Mouse (Mus musculus): ENCODE data around the gene Abcc2. TPM values are rescaled to one million over a fixed set of nuclear protein-coding genes. Genes with fewer than 3 reads are reported as not detected.

Gene Abcc2
- total RNA-seq, 2 experiments from 2014 or later: not detected

DNA sequence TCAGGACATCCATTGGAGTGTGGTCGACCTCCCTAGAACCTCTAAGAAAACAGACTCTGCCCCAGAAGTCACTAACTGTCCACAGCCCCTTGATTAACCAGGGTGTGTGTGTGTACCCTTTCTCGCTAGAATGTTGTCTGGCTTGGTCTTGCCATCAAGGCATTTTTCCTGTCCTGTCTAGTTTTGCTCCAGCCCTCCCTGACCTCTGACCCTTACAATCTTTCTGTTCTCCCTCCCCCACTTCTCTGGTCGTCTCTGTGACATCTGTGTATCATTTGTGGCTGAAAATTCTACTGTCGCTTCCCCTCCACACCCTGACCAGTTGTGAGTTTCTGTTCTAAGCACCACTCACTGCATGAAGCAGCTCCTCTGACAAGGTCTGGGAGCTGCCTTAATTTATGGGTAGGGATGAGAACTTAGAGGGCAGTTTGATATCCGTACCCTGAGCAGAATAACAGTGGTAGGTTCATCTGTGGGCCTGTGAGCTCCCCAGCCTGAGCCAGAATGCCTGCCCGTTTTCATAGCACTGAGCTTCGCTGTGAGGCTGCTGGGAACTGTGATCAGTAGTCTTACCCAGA lies 63.4 kb downstream of the Abcc2 start:
- intact Hi-C loops (cut with DNase I): no loop called here
- DNase-seq (ENCODE audit: low spot score): no peak

- intact Hi-C loops (cut with DNase I): no loop called here
- DNase-seq (ENCODE audit: low spot score): no peak
Measured at GRCm38 (mm10) chr19:43847056-43847455, 65.1 kb downstream of the Abcc2 start.

DNA sequence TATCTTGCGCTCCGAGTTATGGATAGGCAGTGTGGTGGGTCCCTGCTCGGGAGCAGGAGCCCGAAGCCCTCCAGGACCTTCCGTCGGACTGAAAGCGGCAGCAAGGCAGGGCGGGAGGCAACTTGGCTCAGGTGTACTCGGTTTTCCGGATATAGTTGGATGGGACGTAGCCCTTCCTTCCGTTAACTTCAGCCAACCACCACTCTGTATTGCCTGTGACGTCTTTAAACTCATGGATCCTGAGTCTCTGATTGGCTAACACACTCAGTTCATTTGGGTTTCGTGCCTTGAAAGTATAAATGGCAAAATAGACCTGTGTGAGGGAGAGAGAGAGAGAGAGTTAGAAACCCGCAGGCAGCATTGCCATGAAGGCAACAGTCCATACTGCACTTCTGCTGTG lies 66.0 kb downstream of the Abcc2 start:
- no peak for DNase-seq (ENCODE audit: low spot score)
- intact Hi-C loops (cut with DNase I): no loop called here

DNA sequence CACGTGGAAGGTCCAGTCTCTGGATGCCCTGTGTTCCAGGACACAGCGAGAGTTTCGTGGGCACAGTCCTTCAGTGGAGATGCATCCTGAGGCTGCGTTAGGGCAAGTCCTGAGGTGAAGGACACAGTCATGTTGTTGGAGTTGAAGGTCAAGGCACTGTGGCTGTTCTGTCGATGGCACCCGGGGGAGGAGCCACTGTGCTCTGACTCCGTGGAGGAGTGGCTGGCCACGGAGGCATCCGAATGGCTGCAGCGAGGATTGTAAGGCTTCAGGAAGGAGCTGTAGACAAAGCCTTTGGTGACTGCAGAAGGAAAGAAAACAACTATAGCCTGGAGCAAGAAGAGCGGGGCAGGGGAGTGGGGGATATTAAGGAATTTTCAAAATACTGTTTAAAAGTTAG lies 68.0 kb downstream of the Abcc2 start:
- no peak for DNase-seq (ENCODE audit: low spot score)
- intact Hi-C loops (cut with DNase I): loop anchor here (5.0 kb wide), 3 partner anchors 57 to 107 kb away; partner anchors contain the start of gene Dnmbp

DNA sequence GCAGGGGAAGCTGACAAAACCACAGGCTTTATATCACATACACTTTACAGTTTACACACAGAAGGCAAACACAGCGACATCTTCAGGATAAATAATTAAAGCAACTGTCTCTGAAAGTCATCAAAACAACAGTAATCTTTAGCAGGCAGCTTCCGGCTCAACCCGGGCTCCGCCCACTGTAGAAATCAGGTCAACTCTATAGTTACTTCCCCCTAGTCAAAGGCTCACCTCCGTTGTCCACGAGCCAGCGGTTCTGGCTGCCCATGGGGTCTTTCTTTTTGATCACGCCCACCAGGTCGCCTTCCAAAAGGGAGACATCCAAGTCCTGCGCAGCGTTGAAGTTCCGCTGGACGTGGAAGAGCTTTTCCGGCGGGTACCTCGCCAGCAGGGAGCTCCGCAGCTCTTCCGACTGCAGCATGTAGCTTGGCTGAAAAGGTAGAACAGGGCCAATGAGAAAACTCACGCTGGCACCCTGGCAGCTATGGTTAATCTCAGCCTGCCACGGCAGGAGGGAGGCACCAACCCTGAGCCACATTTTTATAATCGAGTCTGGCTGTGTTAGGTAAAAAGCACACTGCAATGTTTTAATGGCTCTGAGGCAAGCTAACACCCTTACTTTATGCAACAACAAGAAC lies 70.1 kb downstream of the Abcc2 start:
- intact Hi-C loops (cut with DNase I): loop anchor here (5.0 kb wide), 3 partner anchors 55 to 105 kb away; partner anchors contain the start of gene Dnmbp
- no peak for DNase-seq (ENCODE audit: low spot score)

DNA sequence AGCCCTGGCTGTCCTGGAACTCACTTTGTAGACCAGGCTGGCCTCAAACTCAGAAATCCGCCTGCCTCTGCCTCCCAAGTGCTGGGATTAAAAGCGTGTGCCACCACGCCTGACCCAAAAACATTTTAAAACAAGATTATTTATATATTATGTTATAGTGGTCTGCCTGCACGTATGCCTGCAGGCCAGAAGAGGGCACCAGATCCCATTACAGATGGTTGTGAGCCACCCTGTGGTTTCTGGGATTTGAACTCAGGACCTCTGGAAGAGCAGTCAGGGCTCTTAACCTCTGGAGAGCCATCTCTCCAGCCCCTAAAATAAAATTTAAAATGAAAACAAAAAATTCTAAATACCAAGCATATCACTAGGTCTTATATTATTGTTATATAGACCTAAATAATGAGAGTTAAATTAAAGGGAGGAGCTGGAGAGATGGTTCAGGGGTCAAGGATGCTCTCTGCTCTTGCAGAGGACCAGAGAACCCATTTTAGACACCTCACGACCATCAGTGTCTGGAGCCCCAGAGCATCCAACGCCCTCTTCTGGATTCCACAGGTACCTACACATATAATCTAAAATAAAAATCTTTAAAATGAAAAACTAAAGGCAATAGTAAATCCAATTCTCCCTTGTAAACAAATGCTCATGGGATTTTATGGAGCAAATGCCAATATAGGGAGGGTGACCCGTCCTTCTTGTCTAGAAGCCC lies 71.0 kb downstream of the Abcc2 start:
- intact Hi-C loops (cut with DNase I): loop anchor here (5.0 kb wide), 3 partner anchors 54 to 104 kb away; partner anchors contain the start of gene Dnmbp
- DNase-seq (ENCODE audit: low spot score): no peak

- no peak for DNase-seq (ENCODE audit: low spot score)
- intact Hi-C loops (cut with DNase I): no loop called here
Measured at GRCm38 (mm10) chr19:43857347-43857746, 75.4 kb downstream of the Abcc2 start.

DNA sequence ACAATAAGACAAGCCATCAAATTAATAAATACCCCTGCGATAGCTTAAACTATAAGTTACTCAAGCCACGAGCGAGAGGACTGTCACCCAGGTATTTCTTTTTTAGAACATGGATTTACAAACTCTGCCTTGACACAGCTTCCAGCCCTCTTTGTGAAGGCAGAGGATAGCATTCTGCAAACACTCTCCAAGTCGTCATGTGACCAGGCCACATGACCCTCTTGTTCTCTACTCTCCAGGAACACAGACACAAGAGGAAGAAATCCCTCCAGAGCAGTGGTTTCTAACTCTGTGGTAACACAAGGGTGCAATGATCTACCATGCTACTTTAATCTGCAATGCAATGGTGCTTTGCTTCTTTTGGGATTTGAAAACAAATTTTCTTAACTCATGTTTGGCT lies 88.4 kb downstream of the Abcc2 start:
- intact Hi-C loops (cut with DNase I): no loop called here
- no peak for DNase-seq (ENCODE audit: low spot score)

GRCm38 (mm10) chr19:43874351-43874750 lies 92.4 kb downstream of the Abcc2 start:
- intact Hi-C loops (cut with DNase I): no loop called here
- no peak for DNase-seq (ENCODE audit: low spot score)

GRCm38 (mm10) chr19:43875996-43876395 lies 94.0 kb downstream of the Abcc2 start:
- intact Hi-C loops (cut with DNase I): no loop called here
- DNase-seq (ENCODE audit: low spot score): no peak

- intact Hi-C loops (cut with DNase I): no loop called here
- DNase-seq (ENCODE audit: low spot score): no peak
Measured at GRCm38 (mm10) chr19:43877364-43877763, 95.4 kb downstream of the Abcc2 start.

- DNase-seq (ENCODE audit: low spot score): no peak
- intact Hi-C loops (cut with DNase I): loop anchor here (2.0 kb wide), 1 partner anchor 62 kb away; the partner anchor contains the start of gene Dnmbp
Measured at GRCm38 (mm10) chr19:43878111-43879092, 96.4 kb downstream of the Abcc2 start.

GRCm38 (mm10) chr19:43879401-43880212 lies 97.6 kb downstream of the Abcc2 start:
- intact Hi-C loops (cut with DNase I): loop anchor here (2.0 kb wide), 1 partner anchor 61 kb away; the partner anchor contains the start of gene Dnmbp
- peak; percentile 36 for DNase-seq (ENCODE audit: low spot score)

DNA sequence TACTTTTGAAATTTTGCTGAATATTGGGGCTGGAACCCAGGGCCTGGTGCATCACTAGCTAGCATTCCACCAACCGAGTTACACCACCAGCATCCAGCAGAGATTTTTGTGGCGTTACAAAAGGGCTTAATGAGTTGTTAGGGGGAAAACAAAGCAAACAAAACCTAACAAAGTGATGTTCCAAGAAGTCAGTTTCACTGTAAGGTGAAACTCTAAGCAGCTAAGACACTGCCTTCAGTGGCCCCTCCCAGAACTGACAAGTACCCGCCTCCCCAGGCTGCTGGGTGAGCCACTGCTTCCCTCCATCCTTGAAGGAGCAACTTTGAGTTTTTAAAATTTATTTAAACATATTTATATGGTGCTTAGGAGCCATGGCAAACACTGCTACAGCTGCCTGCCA lies 98.4 kb downstream of the Abcc2 start:
- DNase-seq (ENCODE audit: low spot score): no peak
- intact Hi-C loops (cut with DNase I): no loop called here

- DNase-seq (ENCODE audit: low spot score): no peak
Measured at GRCm38 (mm10) chr19:43881615-43882014, 99.6 kb downstream of the Abcc2 start.

GRCm38 (mm10) chr19:43882895-43883573 lies 101.0 kb downstream of the Abcc2 start:
- no peak for DNase-seq (ENCODE audit: low spot score)

More at GRCm38 (mm10) chr19:43881615-43882014, 99.6 kb downstream of the Abcc2 start:
- intact Hi-C loops (cut with DNase I): no loop called here

DNA sequence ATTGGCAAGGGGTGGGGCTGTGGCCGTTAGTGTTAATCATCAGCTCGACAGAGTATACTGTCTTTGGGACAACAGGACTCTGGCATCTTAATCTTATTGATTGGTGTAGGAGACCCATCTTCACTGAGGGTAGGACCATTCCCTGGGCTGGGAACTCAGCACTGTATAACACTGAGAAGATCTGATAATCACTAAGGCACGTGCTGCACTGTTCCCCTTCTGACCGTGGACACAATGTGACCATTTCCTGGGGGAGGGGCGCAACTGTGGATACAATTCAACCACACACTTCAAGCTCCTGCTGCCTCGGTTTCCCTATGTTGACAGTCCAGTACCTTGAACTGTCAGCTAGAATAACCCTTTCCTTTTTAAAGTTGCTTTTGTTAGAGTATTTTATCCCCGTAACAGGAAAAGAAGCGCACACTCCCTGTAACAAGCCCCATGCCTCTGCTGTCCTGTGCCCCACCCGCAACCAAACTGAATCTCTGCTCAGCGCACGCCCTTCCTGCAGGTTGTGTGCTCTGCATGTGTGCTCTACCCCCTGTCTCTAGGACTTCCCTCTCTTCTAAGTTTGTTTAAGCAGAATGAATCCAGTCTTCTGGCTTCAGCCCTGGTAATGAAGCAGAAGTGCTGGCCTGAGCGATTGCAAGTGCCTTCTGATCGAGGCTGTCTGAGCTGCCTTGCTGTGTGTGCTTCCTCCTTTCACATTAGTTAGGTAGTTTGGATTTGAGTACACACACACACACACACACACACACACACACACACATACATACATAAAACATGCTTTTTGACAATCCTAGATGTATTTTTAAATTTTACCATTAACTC lies 102.9 kb downstream of the Abcc2 start:
- no peak for DNase-seq (ENCODE audit: low spot score)
- intact Hi-C loops (cut with DNase I): no loop called here

More at GRCm38 (mm10) chr19:43882895-43883573, 101.0 kb downstream of the Abcc2 start:
- intact Hi-C loops (cut with DNase I): no loop called here
